ENCODE assay signal across 8 mouse cellular contexts in genomic region chr17:28006611-28007010, GRCm38 (mm10).
A peak's percentile ranks its signal among the peaks of the same experiment; 100 is the strongest.
DNase-seq lines count a peak whose midpoint lies in the region; ATAC-seq lines count a peak whose summit lies in the region.

No protein-coding gene starts in this region.

- no peaks in the 10 kb centered on the region; the same call in 1 of the 2 replicates for H3K36me3 ChIP-seq in forebrain, embryonic 11.5 days (ENCODE audit: control insufficient read depth, insufficient read depth, low read length)
- H3K36me3 ChIP-seq in forebrain, embryonic 16.5 days (ENCODE audit: control insufficient read depth, insufficient read depth): no peaks in the 10 kb centered on the region
- peaks cover 15% of the 10 kb centered on the region for H3K36me3 ChIP-seq in midbrain, embryonic 10.5 days
- H3K36me3 ChIP-seq in midbrain, embryonic 16.5 days (ENCODE audit: control insufficient read depth, insufficient read depth, low read length): peaks cover 4% of the 10 kb centered on the region; the same call in 1 of the 2 replicates
- peaks cover 54% of the 10 kb centered on the region for H3K36me3 ChIP-seq in limb, embryonic 10.5 days
- H3K36me3 ChIP-seq in stomach, embryonic 14.5 days (ENCODE audit: control insufficient read depth, insufficient read depth, low read length): peaks cover 3% of the 10 kb centered on the region; the same call in 1 of the 2 replicates

- 63% methylated on average over 5 of the region's 5 CpGs for WGBS in forebrain, embryonic 11.5 days
- 58% methylated on average over 5 of the region's 5 CpGs for WGBS in forebrain, embryonic 16.5 days
- WGBS in midbrain, embryonic 10.5 days: 68% methylated on average over 5 of the region's 5 CpGs
- 53% methylated on average over 5 of the region's 5 CpGs for WGBS in midbrain, embryonic 16.5 days
- 70% methylated on average over 5 of the region's 5 CpGs for WGBS in limb, embryonic 10.5 days
- 47% methylated on average over 5 of the region's 5 CpGs for WGBS in stomach, embryonic 14.5 days

- H3K27me3 ChIP-seq in forebrain, embryonic 11.5 days (ENCODE audit: control insufficient read depth, insufficient read depth, low read length): no peaks in the 10 kb centered on the region
- H3K27me3 ChIP-seq in forebrain, embryonic 16.5 days (replicated peaks; ENCODE audit: control insufficient read depth, insufficient read depth, low read length): no peaks in the 10 kb centered on the region
- peaks cover 10% of the 10 kb centered on the region; the same call in 1 of the 2 replicates for H3K27me3 ChIP-seq in midbrain, embryonic 10.5 days (ENCODE audit: low read depth, poor library complexity, severe bottlenecking)
- no peaks in the 10 kb centered on the region for H3K27me3 ChIP-seq in midbrain, embryonic 16.5 days (ENCODE audit: control insufficient read depth, insufficient read depth, low read depth, low read length)
- H3K27me3 ChIP-seq in limb, embryonic 10.5 days (ENCODE audit: low read depth, poor library complexity, severe bottlenecking): no peaks in the 10 kb centered on the region
- H3K27me3 ChIP-seq in stomach, embryonic 14.5 days (ENCODE audit: control insufficient read depth, insufficient read depth, low read length): no peaks in the 10 kb centered on the region

- H3K4me1 ChIP-seq in forebrain, embryonic 11.5 days (replicated peaks; ENCODE audit: control insufficient read depth, insufficient read depth, low read length): peaks cover 13% of the 10 kb centered on the region
- peaks cover 36% of the 10 kb centered on the region for H3K4me1 ChIP-seq in forebrain, embryonic 16.5 days (replicated peaks; ENCODE audit: control insufficient read depth, insufficient read depth, low read length)
- peaks cover 42% of the 10 kb centered on the region for H3K4me1 ChIP-seq in midbrain, embryonic 10.5 days
- peaks cover 8% of the 10 kb centered on the region for H3K4me1 ChIP-seq in midbrain, embryonic 16.5 days (ENCODE audit: control insufficient read depth, insufficient read depth, low read length)
- peaks cover 48% of the 10 kb centered on the region for H3K4me1 ChIP-seq in limb, embryonic 10.5 days
- peaks cover 45% of the 10 kb centered on the region for H3K4me1 ChIP-seq in stomach, embryonic 14.5 days (ENCODE audit: control insufficient read depth, insufficient read depth, low read length)

- H3K9me3 ChIP-seq in forebrain, embryonic 11.5 days (ENCODE audit: control insufficient read depth, low read length): no peaks in the 10 kb centered on the region
- H3K9me3 ChIP-seq in forebrain, embryonic 16.5 days (ENCODE audit: control insufficient read depth, low read length): no peaks in the 10 kb centered on the region
- H3K9me3 ChIP-seq in midbrain, embryonic 10.5 days (replicated peaks): no peaks in the 10 kb centered on the region
- no peaks in the 10 kb centered on the region for H3K9me3 ChIP-seq in midbrain, embryonic 16.5 days (replicated peaks; ENCODE audit: control insufficient read depth, low read length, poor library complexity, severe bottlenecking)
- no peaks in the 10 kb centered on the region for H3K9me3 ChIP-seq in limb, embryonic 10.5 days (replicated peaks)
- H3K9me3 ChIP-seq in stomach, embryonic 14.5 days (ENCODE audit: control insufficient read depth, low read depth, low read length): no peaks in the 10 kb centered on the region

- ATAC-seq in forebrain, embryonic 11.5 days (replicated peaks; ENCODE audit: low FRiP score): no peak
- ATAC-seq in forebrain, embryonic 16.5 days: no peak
- ATAC-seq in midbrain, embryonic 16.5 days: no peak
- no peak for ATAC-seq in stomach, embryonic 14.5 days (ENCODE audit: insufficient number of reproducible peaks, insufficient read depth, low FRiP score, low read depth)

- no peak overlapping the region for H3K4me3 ChIP-seq in forebrain, embryonic 11.5 days (ENCODE audit: low read depth, low read length)
- H3K4me3 ChIP-seq in forebrain, embryonic 16.5 days (replicated peaks; ENCODE audit: low read length): no peak overlapping the region
- H3K4me3 ChIP-seq in midbrain, embryonic 10.5 days: no peak overlapping the region; the same call in 1 of the 2 replicates
- H3K4me3 ChIP-seq in midbrain, embryonic 16.5 days (ENCODE audit: low read depth, low read length): no peak overlapping the region
- peak overlapping the region; percentile 35; the same call in 1 of the 2 replicates for H3K4me3 ChIP-seq in limb, embryonic 10.5 days
- H3K4me3 ChIP-seq in stomach, embryonic 14.5 days (ENCODE audit: low read depth, low read length): no peak overlapping the region

- no peak overlapping the region for H3K27ac ChIP-seq in forebrain, embryonic 11.5 days (ENCODE audit: low read depth, low read length)
- no peak overlapping the region; the same call in 1 of the 2 replicates for H3K27ac ChIP-seq in forebrain, embryonic 16.5 days (ENCODE audit: low read length)
- H3K27ac ChIP-seq in midbrain, embryonic 10.5 days (replicated peaks): peak overlapping the region; percentile 58; the same call in 1 of the 2 replicates
- no peak overlapping the region for H3K27ac ChIP-seq in midbrain, embryonic 16.5 days (ENCODE audit: low read length)
- H3K27ac ChIP-seq in limb, embryonic 10.5 days: peak overlapping the region; percentile 87
- H3K27ac ChIP-seq in stomach, embryonic 14.5 days (ENCODE audit: low read length): peak overlapping the region; percentile 88

- no peak overlapping the region for H3K9ac ChIP-seq in forebrain, embryonic 11.5 days (ENCODE audit: low read length)
- no peak overlapping the region for H3K9ac ChIP-seq in forebrain, embryonic 16.5 days (replicated peaks; ENCODE audit: low read depth, low read length)
- H3K9ac ChIP-seq in midbrain, embryonic 16.5 days (ENCODE audit: low read depth, low read length): no peak overlapping the region
- no peak overlapping the region for H3K9ac ChIP-seq in stomach, embryonic 14.5 days (replicated peaks; ENCODE audit: low read depth, low read length)

- DNase-seq in forebrain, embryonic 11.5 days (ENCODE audit: low spot score): no peak
- no peak for DNase-seq in midbrain, embryonic 10.5 days (ENCODE audit: low spot score)
- DNase-seq in limb, embryonic 10.5 days (ENCODE audit: low spot score): no peak
- no peak for DNase-seq in left cerebral cortex, postnatal 14 days (ENCODE audit: low spot score in 2 of 2)
- DNase-seq in left cerebral cortex, postnatal 25 days (ENCODE audit: low spot score in 2 of 2): no peak

- intact Hi-C loops in left cerebral cortex, postnatal 14 days (cut with DNase I): loop anchor here (5.0 kb wide), 1 partner anchor 36 kb away; no protein-coding TSS in a partner anchor
- intact Hi-C loops in left cerebral cortex, postnatal 25 days (cut with DNase I): loop anchor here (5.0 kb wide), 1 partner anchor 36 kb away; no protein-coding TSS in a partner anchor

- H3K4me2 ChIP-seq in forebrain, embryonic 11.5 days (ENCODE audit: low read depth, low read length, severe bottlenecking): 0 out of 2 replicates have a peak overlapping the region, but pooled peaks have one; percentile 8
- no peak overlapping the region; the same call in 1 of the 2 replicates for H3K4me2 ChIP-seq in forebrain, embryonic 16.5 days (ENCODE audit: low read length)
- no peak overlapping the region for H3K4me2 ChIP-seq in midbrain, embryonic 16.5 days (ENCODE audit: low read length)
- peak overlapping the region; percentile 48 for H3K4me2 ChIP-seq in stomach, embryonic 14.5 days (replicated peaks; ENCODE audit: low read depth, low read length)

Comparison
In these comparisons a context has a peak if more than half of its experiments do, and no peak if none do; other contexts are left out.
1. H3K27ac ChIP-seq: peak in midbrain, embryonic 10.5 days (single experiment), limb, embryonic 10.5 days (single experiment) and stomach, embryonic 14.5 days (single experiment); none in forebrain, embryonic 11.5 days (single experiment), forebrain, embryonic 16.5 days (single experiment) and midbrain, embryonic 16.5 days (single experiment).
2. H3K4me2 ChIP-seq: peak in forebrain, embryonic 11.5 days (single experiment) and stomach, embryonic 14.5 days (single experiment); none in forebrain, embryonic 16.5 days (single experiment) and midbrain, embryonic 16.5 days (single experiment).